Mouse (Mus musculus) right cerebral cortex, postnatal 4 days (tissue): ENCODE data around the gene Plod1.

Source experiments
- DNase-seq: peaks from one replicate; pipeline ENCODE4 v3.0.0-alpha.2; 2022

The Plod1 gene

DNA sequence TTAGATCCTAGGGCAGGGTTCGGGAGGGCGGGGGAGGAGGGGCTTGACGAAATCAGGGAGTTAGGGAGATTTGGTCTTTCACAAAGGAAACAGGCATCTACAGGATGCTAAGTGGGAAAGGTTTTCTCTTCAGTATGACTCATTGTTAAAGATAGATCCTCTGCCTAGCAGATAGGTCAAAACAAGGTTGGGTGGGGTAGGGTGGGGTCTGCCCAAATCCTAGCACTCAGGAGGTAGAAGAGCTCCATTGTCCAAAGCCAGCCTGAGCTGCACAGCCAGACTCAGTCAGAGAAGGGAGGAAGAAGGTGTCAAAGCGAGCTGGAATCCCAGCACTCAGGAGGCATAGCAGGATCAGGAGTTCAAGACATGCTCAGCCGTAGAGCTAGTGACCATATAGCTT lies 919 bp upstream of the Plod1 start:
- DNase-seq = no peak

DNA sequence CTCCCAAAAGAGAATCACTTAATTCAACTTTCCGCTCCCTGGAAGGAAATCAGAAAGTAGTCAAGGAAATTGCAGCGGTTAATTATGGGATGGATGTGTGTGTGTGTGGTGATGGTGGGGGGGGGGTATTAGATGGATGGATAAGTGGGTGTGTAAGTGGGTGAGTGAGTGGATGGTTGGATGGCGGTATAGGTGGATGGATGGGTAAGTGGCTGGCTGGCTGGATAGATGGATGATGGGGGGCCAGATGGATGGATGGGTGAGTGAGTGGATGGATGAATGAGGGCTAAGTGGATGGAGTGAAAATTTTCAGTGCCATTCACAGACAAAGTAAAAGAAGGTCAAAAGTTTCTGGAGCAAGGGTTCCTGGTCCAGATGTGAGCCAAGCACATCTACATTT lies 454 bp upstream of the Plod1 start:
- DNase-seq = no peak

DNA sequence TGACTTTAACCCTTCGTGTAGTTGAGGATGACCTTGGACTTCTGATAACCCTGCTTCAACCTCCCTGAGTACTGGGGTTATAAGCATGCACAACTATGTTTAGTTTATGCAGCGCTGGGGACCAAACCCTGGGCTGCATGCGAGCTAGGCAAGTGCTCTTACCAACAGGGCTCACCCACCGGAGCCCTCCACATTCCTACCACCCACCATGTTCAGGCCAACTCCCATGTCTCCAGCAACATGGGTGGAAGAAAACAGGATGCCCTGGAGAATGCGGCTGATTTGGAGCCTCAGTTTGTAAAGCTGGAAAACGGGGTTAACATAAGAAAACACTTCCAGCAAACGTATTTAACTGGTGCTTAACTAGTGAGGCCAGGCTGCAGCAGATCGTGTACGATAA lies 663 bp downstream of the Plod1 start:
- no peak for DNase-seq

DNA sequence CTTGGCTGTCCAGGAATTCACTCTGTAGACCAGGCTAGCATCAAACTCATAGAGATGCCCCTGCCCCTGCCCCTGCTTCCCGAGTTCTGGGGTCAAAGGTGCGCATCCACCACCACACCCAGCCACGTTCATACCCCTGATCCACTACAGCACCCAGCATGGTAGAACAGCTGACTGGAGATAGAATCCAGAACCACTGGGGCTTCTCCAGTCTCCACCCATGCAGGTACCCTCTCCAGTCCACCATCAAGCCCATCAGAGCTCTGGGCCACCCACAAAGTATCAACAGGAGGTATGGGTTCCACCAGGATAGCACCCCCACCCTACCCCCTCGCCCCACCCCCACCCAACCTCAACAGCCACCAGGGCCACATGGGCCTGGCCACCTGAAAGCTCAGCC lies 2.0 kb downstream of the Plod1 start:
- no peak for DNase-seq

DNA sequence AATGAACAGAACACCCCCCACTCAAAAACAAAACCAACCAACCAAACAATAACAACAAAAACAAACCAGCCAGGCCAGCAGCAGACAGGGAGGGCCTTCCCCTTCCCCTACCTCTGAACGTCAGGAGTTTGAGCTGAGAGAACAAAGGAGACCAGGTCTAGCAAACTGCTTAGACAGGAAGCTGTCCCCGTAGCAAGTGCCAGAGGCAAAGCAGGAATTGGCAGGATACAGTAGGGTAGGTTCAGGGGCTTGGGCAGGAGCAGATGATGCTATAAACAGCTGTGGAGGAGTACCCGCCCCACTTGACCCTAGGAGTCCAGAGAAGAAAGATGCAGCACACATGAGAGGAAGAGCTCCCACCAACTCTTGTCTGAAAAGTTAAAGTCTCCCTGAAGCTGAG lies 2.4 kb downstream of the Plod1 start:
- no peak for DNase-seq

DNA sequence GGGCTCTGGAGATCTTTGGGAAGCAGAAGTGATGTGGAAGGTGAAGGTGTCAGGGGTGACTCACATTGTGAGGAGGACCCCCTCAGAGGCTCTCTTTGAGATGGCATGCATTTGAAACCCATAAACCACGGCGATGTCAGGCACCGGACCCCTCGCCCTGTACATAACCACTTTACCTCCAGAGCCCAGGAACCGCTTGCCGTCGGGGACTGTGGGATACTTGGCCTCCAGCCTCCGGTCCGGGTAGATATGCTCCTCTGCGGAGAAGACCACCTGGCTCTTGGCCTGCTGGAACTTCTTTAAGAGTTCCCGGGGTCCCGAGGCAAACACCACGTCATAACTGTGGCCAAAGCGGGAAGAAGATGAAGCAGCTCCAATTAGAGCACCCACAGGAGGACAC lies 5.6 kb downstream of the Plod1 start:
- DNase-seq = no peak

DNA sequence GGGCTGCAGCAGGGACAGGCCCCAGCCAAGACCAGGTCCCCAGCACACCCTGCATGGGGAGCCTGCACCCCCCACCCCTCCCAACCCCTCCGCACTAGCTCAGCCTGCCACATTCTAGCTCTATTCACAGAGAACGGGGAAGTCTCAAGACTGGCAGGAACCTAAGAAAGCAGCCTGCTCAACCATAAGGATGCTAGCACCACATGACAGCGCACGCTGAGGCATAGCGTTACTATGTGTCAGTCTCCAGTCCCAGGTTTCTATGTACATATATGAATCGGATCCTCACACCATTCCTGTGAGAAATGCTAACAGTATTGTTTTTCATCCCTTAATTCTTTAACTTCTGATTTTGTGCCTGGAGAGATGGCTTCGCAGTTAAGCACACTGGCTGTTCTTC lies 8.0 kb downstream of the Plod1 start:
- no peak for DNase-seq

DNA sequence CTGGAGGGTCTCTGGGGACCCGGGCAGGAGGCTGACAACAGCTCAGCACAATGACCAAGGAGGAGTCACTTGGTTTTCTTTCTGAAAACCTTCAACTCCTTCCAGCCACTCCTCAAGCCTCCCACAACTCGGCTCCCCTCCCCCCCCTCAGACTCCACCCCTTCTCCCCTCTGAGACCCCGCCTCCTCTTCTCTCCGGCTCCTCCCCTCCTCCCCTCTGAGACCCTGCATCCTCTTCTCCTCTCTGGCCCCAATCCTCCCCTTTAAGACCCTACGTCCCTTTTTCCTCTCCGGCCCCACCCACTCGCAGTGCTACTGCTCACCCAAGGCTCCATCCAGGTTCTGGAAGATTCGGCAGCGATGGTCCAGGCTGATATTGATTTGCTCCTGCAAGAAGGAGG lies 8.4 kb downstream of the Plod1 start:
- no peak for DNase-seq

DNA sequence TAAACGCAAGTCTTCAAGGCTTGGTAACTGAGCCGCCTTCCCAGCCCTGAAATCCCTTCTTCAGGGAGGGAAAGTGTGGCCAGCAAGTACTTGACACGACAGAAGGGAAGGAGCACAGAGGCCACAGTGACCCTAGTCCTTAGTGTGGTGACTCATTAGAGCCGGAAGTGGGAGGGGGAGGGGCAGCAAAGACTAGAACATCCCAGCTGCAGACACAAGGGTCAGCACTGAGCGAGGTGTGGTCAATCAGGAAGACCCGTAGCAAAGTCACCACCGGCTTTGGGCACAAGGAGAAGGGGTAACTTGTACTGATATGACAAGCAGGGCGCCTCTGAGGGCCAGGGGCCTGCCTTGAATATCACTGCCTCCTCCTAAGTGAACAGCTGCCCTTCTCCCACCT lies 8.9 kb downstream of the Plod1 start:
- no peak for DNase-seq

DNA sequence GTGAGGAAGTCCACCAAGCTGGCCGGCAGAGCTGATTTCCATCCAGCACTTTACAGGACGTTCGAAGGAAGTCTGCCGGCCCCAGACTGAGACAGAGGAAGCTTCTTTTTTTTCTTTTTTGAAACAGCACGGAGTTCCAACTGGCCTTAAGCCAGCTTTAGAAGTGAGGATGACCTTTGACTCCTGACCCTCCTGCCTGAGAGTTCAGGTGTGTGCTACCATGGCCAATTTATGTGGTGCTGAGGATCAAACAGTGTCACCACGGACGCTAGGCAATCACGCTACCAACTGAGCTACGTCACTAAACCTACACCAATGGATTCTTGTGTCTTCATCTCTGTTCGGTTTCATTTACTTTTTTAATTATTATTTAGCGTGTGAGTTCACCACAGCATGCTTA lies 14.2 kb downstream of the Plod1 start:
- DNase-seq = no peak

DNA sequence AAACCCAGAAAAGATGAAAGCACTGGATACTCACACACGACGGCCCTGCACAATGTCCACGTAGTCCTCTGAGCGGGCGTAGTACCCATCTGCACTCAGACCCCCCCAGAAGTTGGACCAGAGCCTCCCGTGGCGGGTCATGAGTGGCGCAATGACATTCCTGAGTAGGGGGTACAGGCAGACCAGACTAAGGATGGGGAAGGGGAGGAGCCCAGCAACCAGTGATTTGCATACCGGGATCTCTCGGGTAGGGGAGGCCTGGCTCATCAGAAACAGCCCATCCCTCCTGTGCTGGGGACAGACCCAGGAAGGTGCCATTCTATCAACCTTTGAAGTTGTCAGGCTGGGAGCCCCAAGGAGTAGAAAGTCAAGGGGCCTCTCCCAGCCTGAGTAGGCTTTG lies 15.6 kb downstream of the Plod1 start:
- no peak for DNase-seq

DNA sequence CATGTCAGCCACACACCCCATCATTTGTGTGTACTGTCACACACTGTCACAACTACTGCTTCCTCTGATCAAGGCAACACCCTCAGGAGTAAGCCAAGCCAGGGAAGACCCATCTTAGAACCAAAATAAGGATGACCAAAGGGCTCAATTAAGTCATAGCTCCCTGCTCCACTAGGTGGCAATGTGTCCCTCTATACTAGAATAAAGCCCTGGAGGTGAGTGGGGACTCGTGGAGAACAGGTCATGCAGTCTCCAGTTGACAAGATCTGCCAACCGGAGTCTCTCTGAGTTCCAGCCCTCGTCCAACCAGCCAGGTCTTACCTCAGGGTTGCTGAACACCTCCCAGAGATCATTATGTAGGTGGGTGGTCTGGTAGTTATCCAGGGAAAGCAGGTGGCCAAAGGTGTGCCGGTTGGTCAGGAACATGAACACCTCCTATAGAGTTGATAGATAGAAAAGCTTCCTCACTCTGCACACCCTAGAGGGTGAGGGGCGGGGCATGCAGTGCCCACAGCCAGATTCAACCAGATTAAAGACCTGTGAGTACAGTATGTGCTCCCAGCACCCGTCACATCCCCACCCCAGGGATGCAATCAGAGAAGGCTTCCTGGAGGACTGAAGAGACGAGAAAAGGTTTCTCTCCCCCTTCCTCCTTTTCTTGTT lies 18.0 kb downstream of the Plod1 start:
- DNase-seq = peak; percentile 53

DNA sequence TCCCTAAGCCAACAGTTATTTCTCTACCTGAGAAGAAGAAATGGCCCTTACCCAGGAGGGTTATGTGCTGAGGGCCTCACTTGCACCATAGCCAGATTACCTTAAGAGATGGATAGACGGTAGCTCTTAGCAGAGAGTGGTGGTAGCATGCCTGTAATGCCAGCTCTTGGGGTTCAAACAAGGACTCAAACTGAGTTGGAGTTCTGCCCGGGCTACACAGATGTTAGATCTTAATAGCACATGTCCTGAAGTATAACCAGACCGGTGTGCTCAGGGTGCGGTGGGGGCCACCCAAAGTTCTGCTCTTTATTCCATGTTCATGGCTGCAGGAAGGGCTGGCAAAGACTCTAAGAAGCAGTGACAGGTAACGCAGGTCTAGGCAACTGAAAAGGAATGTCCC lies 27.1 kb downstream of the Plod1 start:
- no peak for DNase-seq

DNA sequence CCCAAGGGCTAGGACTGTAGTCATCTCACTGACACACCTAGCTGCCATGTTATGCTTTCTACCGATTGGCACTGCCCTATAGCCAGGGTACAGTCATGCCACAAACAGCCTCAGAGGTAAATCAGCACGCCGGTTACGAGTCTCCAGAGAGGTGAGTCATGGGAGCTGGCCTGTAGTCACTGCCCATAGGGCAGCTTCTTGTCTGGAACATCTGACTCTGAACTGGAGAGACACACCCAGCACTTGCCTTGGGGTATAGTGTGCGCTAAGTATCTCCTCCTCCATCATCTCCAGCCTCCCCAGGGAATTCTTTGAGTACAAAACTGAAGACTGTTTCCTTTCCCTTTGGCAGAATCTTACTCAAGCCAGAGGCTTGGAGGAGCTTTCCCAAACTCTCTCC lies 30.3 kb downstream of the Plod1 start:
- no peak for DNase-seq

DNA sequence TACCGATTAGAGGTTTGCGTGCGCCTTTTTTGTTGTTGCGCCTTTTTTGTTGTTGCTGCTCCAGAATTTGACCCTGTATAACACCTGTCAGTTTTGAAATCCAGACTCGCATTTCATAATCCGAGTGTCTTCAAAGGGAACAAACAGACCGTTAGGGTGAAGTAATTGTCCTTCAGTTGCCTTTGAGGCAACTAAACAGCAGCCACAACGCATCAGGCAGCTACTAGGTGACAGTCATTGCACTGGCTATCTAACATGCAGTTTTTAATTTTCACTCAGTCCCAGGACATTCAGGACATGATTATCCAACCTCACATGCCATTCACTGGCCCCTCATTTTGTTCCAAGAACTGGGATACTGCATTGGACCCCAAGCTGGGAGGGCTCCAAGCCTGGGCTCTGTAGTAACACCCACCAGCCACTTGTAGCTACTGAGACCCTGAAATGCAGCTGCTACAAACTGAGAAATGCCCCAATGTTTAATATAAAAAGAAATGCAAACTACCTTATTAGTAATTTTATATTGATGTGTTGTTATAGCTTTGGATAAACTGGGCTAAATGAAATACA lies 31.4 kb downstream of the Plod1 start:
- peak; percentile 41 for DNase-seq

DNA sequence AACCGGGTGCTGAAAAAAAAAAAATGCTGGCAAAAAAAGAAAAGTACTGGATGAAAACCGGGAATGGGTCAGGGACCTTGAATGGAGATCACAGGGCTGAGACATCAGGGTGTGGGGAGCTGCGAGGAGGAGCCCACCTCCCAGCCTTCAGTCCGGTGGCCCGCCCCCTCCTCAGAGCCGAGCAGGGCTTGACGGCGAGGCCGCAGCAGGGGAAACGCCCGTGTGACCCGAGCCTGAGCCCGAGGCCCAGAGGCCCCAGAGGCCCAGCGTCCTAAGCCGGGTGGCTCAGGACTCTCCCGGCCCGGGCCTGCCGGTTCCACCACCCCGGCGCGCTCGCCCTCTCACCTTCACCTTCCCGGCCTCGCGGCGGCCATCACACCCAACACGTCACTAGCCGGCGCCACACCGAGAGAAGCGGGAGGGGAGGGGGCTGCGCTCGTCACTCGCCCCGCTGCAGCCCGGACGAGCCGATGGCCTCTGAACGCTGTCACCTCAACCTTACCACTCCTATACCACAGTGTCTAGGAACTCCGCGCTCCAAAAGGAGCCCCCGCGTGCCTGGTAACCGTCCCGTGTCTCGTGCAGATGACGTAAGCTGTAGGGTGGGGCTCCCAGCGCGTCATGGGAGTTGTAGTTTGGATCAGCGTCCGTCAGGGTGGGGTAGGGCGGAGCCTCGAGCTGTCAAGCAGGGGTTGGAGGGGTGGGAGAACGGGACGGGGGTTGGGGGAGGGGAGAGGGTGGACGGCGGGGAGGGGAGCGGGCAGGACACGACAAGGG lies 32.1 kb downstream of the Plod1 start, which contains the start of gene Mfn2:
Gene Mfn2 (minus strand): TSS at position 392 of the 777 bp plus-strand sequence.
- DNase-seq = peak; percentile 82

DNA sequence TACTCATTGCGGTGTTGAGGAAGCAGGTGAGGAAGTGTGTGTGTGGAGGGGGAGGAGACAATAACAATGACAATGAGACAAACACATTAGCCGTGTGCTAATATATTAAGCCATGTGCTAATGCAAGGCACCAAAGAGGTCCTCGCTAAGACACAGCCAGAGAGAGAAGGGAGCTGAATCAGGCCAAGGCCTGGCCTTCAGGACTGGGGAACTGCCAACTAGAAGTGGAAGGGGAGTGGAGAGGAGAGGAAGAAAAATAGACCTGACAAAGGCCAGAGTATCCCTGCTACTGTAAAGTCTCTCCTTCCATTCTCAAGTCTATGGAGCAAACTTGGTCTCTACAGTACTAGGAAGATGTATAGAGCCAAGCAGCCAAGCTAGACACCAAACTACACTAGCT lies 33.0 kb downstream of the Plod1 start:
- no peak for DNase-seq

DNA sequence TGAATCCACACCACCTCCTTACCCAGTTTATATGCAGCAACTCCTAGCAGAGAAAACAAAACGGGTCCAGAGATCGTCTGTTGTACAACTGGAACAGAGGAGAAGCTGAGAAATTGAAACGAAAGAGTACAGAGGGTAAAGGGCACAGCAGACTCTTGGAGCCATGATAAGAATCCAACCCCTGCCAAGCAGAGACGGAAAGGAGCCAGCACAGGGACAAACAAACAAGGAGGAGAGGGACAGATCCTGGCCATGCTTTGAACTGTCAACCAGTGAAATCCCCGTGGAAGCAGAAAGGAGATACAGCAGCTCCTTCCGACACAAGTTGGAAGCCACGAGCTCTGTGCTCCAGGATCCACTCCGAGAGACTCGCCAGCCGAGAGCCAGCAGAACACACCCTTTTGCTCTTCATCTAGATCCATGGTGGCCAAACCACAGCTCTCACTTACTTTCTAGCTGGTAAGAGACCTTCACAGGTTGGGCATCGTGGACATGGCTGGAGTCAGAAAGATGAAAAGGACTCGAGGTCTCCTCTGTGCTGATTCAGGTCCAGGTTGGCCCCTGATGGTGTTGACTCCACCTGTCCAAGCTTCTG lies 33.6 kb downstream of the Plod1 start:
- no peak for DNase-seq

DNA sequence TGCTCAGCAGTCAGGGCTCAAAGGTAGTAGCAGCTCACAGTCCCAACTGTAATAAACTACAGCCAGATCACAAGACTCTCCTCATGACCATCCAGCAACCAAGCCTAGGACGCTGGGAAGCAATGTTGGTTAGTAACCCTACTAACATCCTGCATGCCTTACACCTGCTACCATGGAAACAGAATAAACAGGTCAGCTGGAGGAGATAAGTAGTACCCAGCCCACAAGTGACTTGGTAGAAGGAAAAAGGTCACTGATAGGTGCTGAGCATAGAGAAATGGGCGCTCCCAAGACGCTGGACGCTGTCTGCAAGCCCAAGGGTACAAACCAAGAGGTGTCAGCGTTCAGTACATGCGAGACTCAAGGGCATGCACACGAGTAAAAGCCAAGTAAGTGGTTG lies 36.1 kb downstream of the Plod1 start:
- no peak for DNase-seq

DNA sequence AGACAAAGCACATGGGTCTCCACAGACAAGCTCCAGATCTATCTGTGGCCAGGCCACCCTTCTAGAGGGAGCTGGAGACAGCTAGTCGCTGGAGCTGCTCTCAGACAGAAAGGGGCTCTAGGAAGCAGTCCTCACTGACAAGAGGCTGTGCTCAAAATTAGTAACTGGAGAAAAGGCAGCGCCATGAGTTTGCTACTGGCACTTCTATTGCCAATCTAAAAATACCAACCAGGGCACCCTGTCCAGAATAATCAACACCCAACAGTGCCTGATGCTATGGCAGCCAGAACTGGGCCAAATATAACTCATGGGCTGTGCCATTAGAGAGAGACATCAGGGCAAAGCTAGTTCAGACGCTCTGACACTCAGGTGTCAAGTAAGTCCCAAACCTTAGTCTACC lies 39.2 kb downstream of the Plod1 start:
- DNase-seq = no peak

DNA sequence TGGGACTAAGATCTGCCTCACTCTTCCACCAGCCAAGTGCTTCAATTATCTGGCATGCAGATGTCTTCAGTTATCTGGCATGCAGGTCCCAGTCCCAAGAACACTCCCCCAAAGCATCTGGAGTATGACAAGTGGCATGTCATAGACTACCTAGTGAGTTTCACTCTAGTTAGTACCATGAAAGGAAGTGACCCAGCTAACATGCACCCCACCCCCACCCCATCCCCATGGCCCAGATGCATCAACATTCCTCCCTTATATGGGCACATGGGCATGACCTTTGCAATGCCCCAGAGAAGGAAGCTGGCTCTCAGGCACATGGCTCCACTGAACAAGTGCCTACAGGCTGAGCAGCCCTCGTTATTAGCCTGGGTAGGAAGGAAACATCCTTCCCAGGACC lies 40.2 kb downstream of the Plod1 start:
- DNase-seq = no peak

DNA sequence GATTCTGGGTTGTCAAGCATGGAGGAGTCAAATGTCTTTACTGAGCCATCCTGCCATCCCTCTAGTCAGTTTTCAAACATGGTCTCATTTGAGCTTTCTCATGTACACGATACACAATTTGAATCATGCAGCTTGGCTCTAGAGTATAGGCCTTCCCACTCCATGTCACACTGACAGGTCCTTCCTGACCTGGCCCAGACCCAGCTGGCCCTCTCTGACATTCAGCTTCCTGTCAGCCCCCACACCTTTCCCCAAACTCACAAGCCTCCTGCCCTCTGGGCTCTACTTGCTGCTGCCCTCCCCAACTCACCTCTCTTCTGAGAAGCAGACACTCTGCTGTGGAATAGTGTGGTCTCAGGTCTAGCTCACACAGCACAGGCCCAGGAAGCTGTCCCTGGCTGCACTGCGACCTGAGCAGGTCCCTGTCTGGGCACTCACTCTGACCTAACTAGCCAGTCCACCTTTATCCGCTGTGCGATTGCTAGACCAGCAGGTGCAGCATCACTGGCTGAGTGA lies 40.7 kb downstream of the Plod1 start:
- DNase-seq = no peak

DNA sequence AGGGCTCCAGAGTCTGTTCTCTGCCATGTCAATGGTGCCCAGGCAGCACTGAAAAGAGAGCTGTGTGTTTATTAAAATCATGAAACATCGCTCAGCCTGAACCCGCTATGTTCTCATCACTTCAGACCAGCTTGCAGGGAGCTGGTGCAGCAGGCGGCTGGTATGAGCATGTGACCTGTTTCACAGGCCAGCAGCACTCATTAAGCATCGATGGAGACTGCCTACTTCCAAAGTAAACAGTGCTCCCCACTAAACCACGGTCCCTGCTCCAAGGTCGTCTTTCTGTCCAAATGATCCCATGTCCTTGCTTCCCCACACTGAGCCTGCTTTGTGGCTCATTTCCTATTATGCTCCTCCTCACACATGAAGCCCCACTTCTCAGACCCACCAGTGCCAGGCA lies 46.2 kb downstream of the Plod1 start:
- no peak for DNase-seq

DNA sequence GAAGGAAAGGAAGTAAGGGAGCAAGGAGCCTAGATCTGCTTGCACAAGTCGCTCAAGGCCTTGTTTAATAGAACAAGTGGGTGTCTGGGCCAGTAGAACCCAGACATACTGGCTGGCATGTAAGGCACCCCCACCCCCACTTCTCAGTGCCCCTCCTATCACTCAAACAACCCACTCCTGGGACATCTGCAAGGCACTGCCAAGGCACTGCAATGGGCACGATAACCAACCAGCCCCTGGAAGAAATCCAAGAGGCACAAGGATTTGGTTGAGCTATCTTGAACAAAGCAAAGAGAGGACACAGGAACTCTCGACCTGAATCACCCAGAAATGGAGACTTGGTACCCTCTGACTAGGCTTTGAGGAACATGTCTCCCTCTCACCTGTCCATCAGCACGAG lies 48.3 kb downstream of the Plod1 start:
- DNase-seq = no peak
